Mouse (Mus musculus) inflammation-experienced regulatory T-cells, adult 6 months (primary cell): ENCODE data around the gene Mpst. TPM values are rescaled to one million over a fixed set of nuclear protein-coding genes. Genes with fewer than 3 reads are reported as not detected.

Experiments
- ATAC-seq: one replicate; pipeline ENCODE4 v1.8.0; 2017
- polyA plus RNA-seq, 3 experiments: library from polyadenylated mRNA; unstranded; fragments of 100-300 nt; shearing (Covaris generic); gene quantifications; one replicate each; pipeline ENCODE4 v1.2.1; 2017

Mpst gene
- 1 to 10 TPM in 2 of 3 experiments, under 1 TPM in 1; 0.63 to 3.3 (median 2.6) TPM for polyA plus RNA-seq

DNA sequence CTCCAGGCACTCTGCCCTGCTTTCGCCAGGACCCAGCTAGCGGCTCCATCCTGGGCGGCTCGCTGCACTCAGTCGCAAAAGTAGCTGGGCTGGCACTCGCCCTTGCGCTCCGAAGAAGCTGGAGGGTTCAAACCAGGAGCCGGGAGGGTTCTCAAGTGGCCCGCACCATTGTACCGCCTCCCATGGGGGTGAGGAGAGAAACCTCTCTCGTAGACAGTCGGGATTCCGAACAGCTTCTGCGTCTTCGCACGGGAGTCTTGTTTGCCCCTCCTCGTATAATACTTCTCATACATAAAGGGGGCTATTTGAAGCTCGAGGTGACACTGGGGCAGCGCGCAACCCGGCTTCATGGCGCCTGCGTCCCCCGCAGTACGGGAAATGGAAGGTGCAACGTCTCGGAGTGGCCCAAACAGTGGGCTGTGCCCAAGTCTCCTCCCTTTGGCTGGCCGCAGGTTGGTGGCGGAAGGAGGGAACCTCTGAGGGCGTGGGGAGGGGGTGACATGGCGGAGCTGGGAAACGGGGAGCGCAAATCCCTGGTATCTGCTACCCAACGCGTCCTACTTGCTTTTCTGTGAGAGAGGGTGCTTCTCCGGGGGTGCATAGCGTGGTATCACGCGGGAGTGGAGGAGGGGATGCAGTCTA lies at the start of gene Mpst:
TSS of gene Mpst (plus strand) at position 124 of the 642 bp plus-strand sequence.
- peak; percentile 96 for ATAC-seq

GRCm38 (mm10) chr15:78365916-78366315 lies 40.3 kb upstream of the Mpst start:
- ATAC-seq: no peak

- no peak for ATAC-seq
Measured at GRCm38 (mm10) chr15:78366875-78367274, 39.3 kb upstream of the Mpst start.

- no peak for ATAC-seq
Measured at GRCm38 (mm10) chr15:78367811-78368210, 38.4 kb upstream of the Mpst start.

- ATAC-seq: no peak
Measured at GRCm38 (mm10) chr15:78368926-78369346, 37.3 kb upstream of the Mpst start.

- no peak for ATAC-seq
Measured at GRCm38 (mm10) chr15:78369641-78370040, 36.6 kb upstream of the Mpst start.

- no peak for ATAC-seq
Measured at GRCm38 (mm10) chr15:78372796-78373195, 33.4 kb upstream of the Mpst start.

GRCm38 (mm10) chr15:78374204-78374603 lies 32.0 kb upstream of the Mpst start:
- no peak for ATAC-seq

DNA sequence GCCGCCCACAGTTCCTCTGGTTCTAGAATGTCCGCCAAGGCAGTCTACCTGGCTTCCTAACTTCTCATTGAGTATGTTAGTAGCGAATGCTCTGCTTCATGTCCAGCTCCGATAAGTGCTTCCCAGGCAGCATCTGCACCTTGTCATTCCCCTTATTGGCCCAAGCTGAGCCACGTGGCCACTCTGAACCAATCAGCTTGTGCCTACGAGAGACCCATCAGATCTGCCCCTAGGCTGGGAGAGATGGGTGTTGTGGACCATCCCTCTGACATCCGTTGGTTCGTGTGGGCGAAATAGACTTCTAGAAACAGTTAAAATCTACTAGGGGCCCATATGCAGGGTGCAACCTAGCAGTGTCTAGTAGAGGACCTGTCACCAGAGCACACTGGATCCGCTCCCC lies 28.4 kb upstream of the Mpst start:
- no peak for ATAC-seq

DNA sequence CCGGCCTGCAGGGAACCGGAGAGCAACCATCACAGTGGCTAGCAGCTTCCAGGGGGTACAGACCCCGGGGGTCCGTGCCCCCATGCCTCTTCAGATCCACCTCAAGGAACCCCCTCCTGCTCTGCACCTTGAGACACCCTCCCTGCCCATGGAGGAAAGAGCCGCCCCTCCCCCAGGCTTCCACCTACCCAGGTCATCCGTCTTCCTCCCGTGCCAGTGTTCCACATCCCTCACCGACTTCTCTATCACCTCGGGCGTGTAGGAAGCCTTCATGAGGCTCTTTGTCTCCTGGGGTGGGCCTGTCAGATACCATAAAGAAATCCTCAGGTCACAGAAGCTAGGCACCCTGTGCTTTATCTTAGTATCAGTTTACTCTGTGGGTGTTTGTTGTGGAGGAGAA lies 27.7 kb upstream of the Mpst start:
- no peak for ATAC-seq

GRCm38 (mm10) chr15:78380208-78380607 lies 26.0 kb upstream of the Mpst start:
- no peak for ATAC-seq

- ATAC-seq: no peak
Measured at GRCm38 (mm10) chr15:78380741-78381140, 25.5 kb upstream of the Mpst start.

GRCm38 (mm10) chr15:78382115-78382514 lies 24.1 kb upstream of the Mpst start:
- ATAC-seq: no peak

GRCm38 (mm10) chr15:78383450-78384219 lies 22.6 kb upstream of the Mpst start:
- no peak for ATAC-seq

GRCm38 (mm10) chr15:78384220-78385116 lies 21.7 kb upstream of the Mpst start:
- ATAC-seq: no peak

- no peak for ATAC-seq
Measured at GRCm38 (mm10) chr15:78385564-78385963, 20.7 kb upstream of the Mpst start.

DNA sequence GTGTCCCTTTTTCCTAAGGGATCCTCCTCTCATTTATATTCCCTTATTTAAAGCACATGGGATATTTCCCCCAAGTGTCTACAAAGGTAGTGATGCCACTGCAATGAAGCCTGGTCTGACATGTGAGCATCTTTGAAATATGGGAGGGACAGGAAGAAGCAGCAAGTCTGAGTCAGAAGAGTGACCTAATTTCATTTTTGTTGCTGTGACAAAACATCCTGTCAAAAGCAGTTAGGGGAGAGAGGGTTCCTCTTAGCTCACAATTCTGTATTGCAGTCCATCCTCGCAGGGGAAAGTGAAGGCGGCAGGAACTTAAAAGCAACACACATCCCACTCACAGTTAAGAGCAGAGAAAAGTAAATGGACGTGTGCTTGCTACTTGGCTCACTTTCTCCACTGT lies 15.4 kb upstream of the Mpst start:
- ATAC-seq: peak; percentile 80

GRCm38 (mm10) chr15:78395478-78395962 lies 10.7 kb upstream of the Mpst start, which contains the start of gene Tex33:
Gene Tex33, minus strand, starts transcription at chr15:78395912.
- ATAC-seq: no peak

GRCm38 (mm10) chr15:78401345-78401744 lies 4.9 kb upstream of the Mpst start:
- no peak for ATAC-seq

GRCm38 (mm10) chr15:78401921-78402320 lies 4.3 kb upstream of the Mpst start:
- no peak for ATAC-seq

DNA sequence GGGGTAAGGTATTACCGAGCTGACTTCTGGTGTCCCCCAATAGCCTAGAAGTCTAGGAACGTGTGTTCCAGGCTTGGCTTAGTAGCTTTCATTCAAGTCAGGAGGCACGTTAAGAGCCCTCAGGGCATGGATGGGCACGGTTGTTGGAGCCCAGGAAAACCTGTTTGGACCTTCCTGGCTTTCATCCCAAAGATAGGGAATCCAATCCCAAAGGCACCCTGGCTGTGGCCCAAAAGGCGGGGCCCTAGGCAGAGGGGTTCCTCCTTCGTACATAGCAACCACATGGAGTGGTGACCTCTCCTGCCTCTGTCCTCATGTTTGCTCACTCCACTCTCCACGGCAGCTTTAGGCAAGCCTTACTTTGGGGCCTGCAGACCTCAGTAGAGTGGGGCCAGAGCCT lies 3.8 kb upstream of the Mpst start:
- no peak for ATAC-seq

- ATAC-seq: no peak
Measured at GRCm38 (mm10) chr15:78403301-78403741, 2.9 kb upstream of the Mpst start.

GRCm38 (mm10) chr15:78403896-78404295 lies 2.3 kb upstream of the Mpst start:
- ATAC-seq: no peak
